Mouse (Mus musculus) thymus, adult 2 months (tissue): ENCODE data around the gene Vmn2r102. TPM values are rescaled to one million over a fixed set of nuclear protein-coding genes. Genes with fewer than 3 reads are reported as not detected.

Source experiments
- DNase-seq: peaks from one replicate; pipeline ENCODE4 v3.0.0; 2021
- H3K27ac ChIP-seq: fragments of 200-500 bp; 2 replicates; pipeline ENCODE4 v1.5.1; 2012; ENCODE audit warnings: low read length, control low read depth; ENCODE audit not compliant: control insufficient read depth, insufficient read depth
- H3K27me3 ChIP-seq: fragments of 200-500 bp; 2 replicates; pipeline ENCODE4 v1.6.1; 2012; ENCODE audit warnings: mild to moderate bottlenecking, low read length, moderate library complexity, mixed read lengths; ENCODE audit not compliant: control insufficient read depth, insufficient read depth
- H3K36me3 ChIP-seq: fragments of 200-500 bp; 2 replicates; pipeline ENCODE4 v1.6.1; 2012; ENCODE audit warnings: mild to moderate bottlenecking, low read length, moderate library complexity; ENCODE audit not compliant: control insufficient read depth, insufficient read depth
- H3K4me1 ChIP-seq: fragments of 200-500 bp; replicated peaks from 2 replicates; pipeline ENCODE4 v1.6.1; 2012; ENCODE audit warnings: low read length; ENCODE audit not compliant: control insufficient read depth, insufficient read depth
- H3K4me3 ChIP-seq: fragments of 200-500 bp; 2 replicates; pipeline ENCODE4 v1.5.1; 2012; ENCODE audit warnings: mild to moderate bottlenecking, low read length, control low read depth, moderate library complexity; ENCODE audit not compliant: control insufficient read depth, insufficient read depth
- CTCF ChIP-seq: fragments of 200-500 bp; IDR thresholded peaks from 2 replicates; pipeline ENCODE4 v1.5.1; 2012; ENCODE audit warnings: mild to moderate bottlenecking, control low read depth, low read length, moderate library complexity, borderline replicate concordance; ENCODE audit not compliant: control insufficient read depth, poor library complexity, insufficient read depth; ENCODE audit errors: extremely low read depth
- POLR2A ChIP-seq: fragments of 200-500 bp; IDR thresholded peaks from 2 replicates; pipeline ENCODE4 v1.6.1; 2012; ENCODE audit warnings: mild to moderate bottlenecking, low read length, control low read depth, moderate library complexity; ENCODE audit not compliant: control insufficient read depth, poor library complexity, insufficient read depth; ENCODE audit errors: extremely low read depth
- WGBS: fragments of 180-500 bp; shearing (Covaris S2); methylation state at CpG from one replicate; pipeline ENCODE4 v1.1.7; 2018; 5-methylcytosine and 5-hydroxymethylcytosine counted together
- polyA plus RNA-seq: library from polyadenylated mRNA; depleted of rRNA; stranded (reverse); fragments of >200 nt; gene quantifications from 2 replicates; pipeline ENCODE4 v1.2.3, GENCODE M21; 2012; rRNA removed

Gene Vmn2r102
- polyA plus RNA-seq: not detected in 2 replicates

GRCm38 (mm10) chr17:19660028-19660427 lies at the start of gene Vmn2r102:
Gene Vmn2r102, plus strand, starts transcription at chr17:19660328.
- WGBS: 75% methylated on average over 2 of the region's 2 CpGs
- Histone ChIP-seq H3K27me3 (no peaks in the 10 kb centered on the region), H3K4me1 (no peaks in the 10 kb centered on the region), H3K27ac (no peak within 1 kb of the TSS), H3K4me3 (no peak within 1 kb of the TSS), H3K36me3 (no peaks in the 10 kb centered on the region)
- no peak for TF ChIP-seq CTCF
- no peak for TF ChIP-seq POLR2A
- no peak for DNase-seq

GRCm38 (mm10) chr17:19629328-19629727 lies 30.8 kb upstream of the Vmn2r102 start:
- no peaks in the 10 kb centered on the region for H3K36me3 ChIP-seq
- TF ChIP-seq POLR2A: no peak
- no peak for TF ChIP-seq CTCF
- no peak overlapping the region for H3K27ac ChIP-seq
- no peaks in the 10 kb centered on the region for H3K27me3 ChIP-seq
- DNase-seq: no peak
- WGBS: 100% methylated on average over 1 of the region's 1 CpGs
- no peak overlapping the region for H3K4me3 ChIP-seq
- no peaks in the 10 kb centered on the region for H3K4me1 ChIP-seq

- 63% methylated on average over 3 of the region's 3 CpGs for WGBS
- no peak for DNase-seq
- Histone ChIP-seq H3K27me3 (no peaks in the 10 kb centered on the region), H3K27ac (no peak overlapping the region), H3K4me3 (no peak overlapping the region), H3K4me1 (no peaks in the 10 kb centered on the region), H3K36me3 (no peaks in the 10 kb centered on the region)
- TF ChIP-seq POLR2A (no peak), CTCF (no peak)
These were observed 1.7 kb upstream of the Vmn2r102 start for GRCm38 (mm10) chr17:19658447-19658846.

- no peak overlapping the region for H3K4me3 ChIP-seq
- no peak overlapping the region for H3K27ac ChIP-seq
- no peak for DNase-seq
- no peaks in the 10 kb centered on the region for H3K36me3 ChIP-seq
- H3K27me3 ChIP-seq: no peaks in the 10 kb centered on the region
- TF ChIP-seq CTCF (no peak), POLR2A (no peak)
- H3K4me1 ChIP-seq: no peaks in the 10 kb centered on the region
These were observed 31.9 kb downstream of the Vmn2r102 start for GRCm38 (mm10) chr17:19692062-19692461.

Other genes starting within 250 kb of the Vmn2r102 start
- gene Vmn2r100, start 155.6 kb upstream of the Vmn2r102 start, polyA plus RNA-seq: not detected in 2 replicates
- not detected in 2 replicates for gene Vmn2r101, start 83.1 kb upstream of the Vmn2r102 start, polyA plus RNA-seq
- gene Vmn2r103, start 113.0 kb downstream of the Vmn2r102 start, polyA plus RNA-seq: not detected in 2 replicates